Mouse (Mus musculus): ENCODE data around the gene Olfr352. TPM values are rescaled to one million over a fixed set of nuclear protein-coding genes. Genes with fewer than 3 reads are reported as not detected.

The Olfr352 gene
- not detected for polyA plus RNA-seq (2014; fragmentation: Illumina TruSeq; extraction: RNeasy Lipid Tissue Mini Kit (QIAGEN cat#74804); ENCODE audit: low read depth, low replicate concordance)

DNA sequence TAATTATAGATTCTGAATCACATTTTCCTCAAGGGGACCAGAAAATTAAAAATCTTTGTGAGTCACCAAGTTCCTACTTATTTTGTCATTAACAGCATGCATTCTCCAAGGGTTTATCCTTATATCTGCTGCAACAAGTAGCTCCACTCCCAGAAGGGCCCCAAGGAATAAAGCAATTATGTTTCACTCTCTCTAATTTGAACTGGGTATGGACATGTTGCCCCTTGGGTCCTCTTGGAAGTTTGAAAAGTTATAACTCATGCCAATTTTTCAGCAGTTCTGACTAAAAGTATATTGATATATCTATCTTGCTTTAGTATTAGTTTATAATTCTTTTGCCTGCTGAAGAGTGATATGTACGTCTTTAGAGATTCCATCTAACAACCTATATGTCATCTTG, at the start of gene Olfr352:
Olfr352 (plus strand) TSS at position 301 of the 400 bp plus-strand sequence.

DNA sequence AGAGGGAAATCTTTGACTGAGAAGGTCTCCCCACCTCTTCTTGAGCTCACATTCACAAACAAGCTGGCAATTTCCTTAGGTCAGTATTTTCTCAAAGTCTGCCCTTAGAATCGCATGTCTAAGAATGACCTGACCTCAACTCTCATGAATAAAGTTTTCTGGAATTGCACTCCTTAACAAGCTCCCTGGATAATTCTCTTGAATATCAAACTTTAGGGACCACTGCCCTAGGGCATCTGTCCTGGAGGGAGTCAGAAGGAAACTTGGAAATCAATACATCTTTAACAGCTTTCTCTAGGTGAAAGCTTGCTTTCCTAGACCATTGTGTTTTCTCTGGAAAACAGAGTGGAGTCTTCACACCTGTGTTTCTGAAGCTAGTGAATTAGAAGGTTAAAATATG, 22.2 kb upstream of the Olfr352 start, which contains the start of gene Olfr350:
Olfr350 (plus strand) TSS at position 301 of the 400 bp plus-strand sequence.

DNA sequence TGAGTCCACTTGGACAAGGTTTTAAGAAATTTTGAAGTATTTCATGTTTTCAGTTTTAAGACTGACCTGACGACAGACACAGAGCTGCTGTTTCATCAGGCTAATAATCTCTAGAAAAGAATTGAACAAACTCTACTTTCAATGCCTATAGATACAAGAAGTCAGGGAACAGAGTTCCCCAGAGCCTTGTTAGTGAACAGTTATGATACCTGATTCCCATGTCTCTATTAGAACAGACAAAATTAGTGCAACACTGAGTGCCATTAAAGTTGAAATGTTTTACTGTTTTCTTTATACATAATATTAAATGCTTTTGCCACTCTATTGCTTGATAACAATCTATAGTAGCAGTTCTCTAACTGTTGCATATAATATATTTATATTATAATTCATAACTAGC, 5.7 kb upstream of the Olfr352 start, which contains the start of gene Olfr351:
Olfr351 (minus strand) TSS at position 101 of the 400 bp plus-strand sequence.

DNA sequence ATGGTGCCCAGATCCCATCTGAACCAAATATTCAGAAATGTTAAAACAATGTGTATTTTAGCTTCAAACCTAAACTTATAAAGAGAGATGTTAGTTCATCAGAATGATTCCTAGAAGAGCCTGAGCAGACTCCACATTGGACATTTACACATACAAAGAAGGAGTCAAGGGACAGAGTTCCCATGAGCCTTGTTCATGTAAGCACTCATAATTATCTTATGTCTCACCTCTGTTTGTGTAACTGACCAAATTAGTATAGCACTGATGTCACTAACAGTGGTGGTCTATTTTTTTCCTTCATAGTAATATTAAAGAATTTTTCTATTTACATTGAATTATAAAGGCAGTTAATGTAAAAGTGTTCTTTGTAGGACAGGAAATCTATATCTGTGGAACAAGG, 24.6 kb downstream of the Olfr352 start, which contains the start of gene Olfr353:
Olfr353 (minus strand) TSS at position 101 of the 400 bp plus-strand sequence.

DNA sequence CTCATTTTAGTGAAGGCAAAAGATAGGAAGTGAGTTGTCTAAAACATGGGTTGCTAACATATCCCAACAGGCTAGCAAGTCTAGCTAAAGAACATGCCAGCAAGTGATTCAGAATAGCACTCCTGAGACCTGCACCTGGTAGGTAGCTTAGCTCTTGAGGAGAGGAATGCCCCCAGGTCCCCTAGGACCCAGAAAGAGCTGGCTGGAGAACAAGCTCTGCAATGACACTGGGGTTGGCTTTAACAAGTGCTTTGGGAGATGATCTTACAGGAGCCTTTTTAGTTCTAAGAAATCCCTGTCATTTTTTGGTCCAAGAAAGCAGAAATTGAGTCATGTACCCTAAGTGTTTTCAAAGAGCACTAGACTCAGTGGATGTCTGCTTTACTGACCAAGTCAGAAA, 37.1 kb downstream of the Olfr352 start, which contains the start of gene Olfr354:
Olfr354 (plus strand) TSS at position 301 of the 400 bp plus-strand sequence.

Other genes starting within 250 kb of the Olfr352 start
- not detected for gene Olfr345, start 228.4 kb upstream of the Olfr352 start, polyA plus RNA-seq (2014; fragmentation: Illumina TruSeq; extraction: RNeasy Lipid Tissue Mini Kit (QIAGEN cat#74804); ENCODE audit: low read depth, low replicate concordance)
- gene Olfr346, start 182.7 kb upstream of the Olfr352 start, polyA plus RNA-seq (2014; fragmentation: Illumina TruSeq; extraction: RNeasy Lipid Tissue Mini Kit (QIAGEN cat#74804); ENCODE audit: low read depth, low replicate concordance), result not detected
- not detected for gene Olfr347, start 136.6 kb upstream of the Olfr352 start, polyA plus RNA-seq (2014; fragmentation: Illumina TruSeq; extraction: RNeasy Lipid Tissue Mini Kit (QIAGEN cat#74804); ENCODE audit: low read depth, low replicate concordance)
- gene Olfr348, start 84.2 kb upstream of the Olfr352 start, polyA plus RNA-seq (2014; fragmentation: Illumina TruSeq; extraction: RNeasy Lipid Tissue Mini Kit (QIAGEN cat#74804); ENCODE audit: low read depth, low replicate concordance), result not detected
- gene Olfr50, start 77.9 kb upstream of the Olfr352 start, polyA plus RNA-seq (2014; fragmentation: Illumina TruSeq; extraction: RNeasy Lipid Tissue Mini Kit (QIAGEN cat#74804); ENCODE audit: low read depth, low replicate concordance), result not detected
- not detected for gene Olfr3, start 51.4 kb upstream of the Olfr352 start, polyA plus RNA-seq (2014; fragmentation: Illumina TruSeq; extraction: RNeasy Lipid Tissue Mini Kit (QIAGEN cat#74804); ENCODE audit: low read depth, low replicate concordance)
- gene Olfr350, start 22.1 kb upstream of the Olfr352 start, polyA plus RNA-seq (2014; fragmentation: Illumina TruSeq; extraction: RNeasy Lipid Tissue Mini Kit (QIAGEN cat#74804); ENCODE audit: low read depth, low replicate concordance), result not detected
- not detected for gene Olfr351, start 5.8 kb upstream of the Olfr352 start, polyA plus RNA-seq (2014; fragmentation: Illumina TruSeq; extraction: RNeasy Lipid Tissue Mini Kit (QIAGEN cat#74804); ENCODE audit: low read depth, low replicate concordance)
- not detected for gene Olfr353, start 24.5 kb downstream of the Olfr352 start, polyA plus RNA-seq (2014; fragmentation: Illumina TruSeq; extraction: RNeasy Lipid Tissue Mini Kit (QIAGEN cat#74804); ENCODE audit: low read depth, low replicate concordance)
- not detected for gene Olfr354, start 37.2 kb downstream of the Olfr352 start, polyA plus RNA-seq (2014; fragmentation: Illumina TruSeq; extraction: RNeasy Lipid Tissue Mini Kit (QIAGEN cat#74804); ENCODE audit: low read depth, low replicate concordance)
- not detected for gene Olfr355, start 60.4 kb downstream of the Olfr352 start, polyA plus RNA-seq (2014; fragmentation: Illumina TruSeq; extraction: RNeasy Lipid Tissue Mini Kit (QIAGEN cat#74804); ENCODE audit: low read depth, low replicate concordance)
- gene Olfr356, start 68.7 kb downstream of the Olfr352 start, polyA plus RNA-seq (2014; fragmentation: Illumina TruSeq; extraction: RNeasy Lipid Tissue Mini Kit (QIAGEN cat#74804); ENCODE audit: low read depth, low replicate concordance), result not detected
- not detected for gene Olfr357, start 125.4 kb downstream of the Olfr352 start, polyA plus RNA-seq (2014; fragmentation: Illumina TruSeq; extraction: RNeasy Lipid Tissue Mini Kit (QIAGEN cat#74804); ENCODE audit: low read depth, low replicate concordance)
- gene Olfr358, start 140.9 kb downstream of the Olfr352 start, polyA plus RNA-seq (2014; fragmentation: Illumina TruSeq; extraction: RNeasy Lipid Tissue Mini Kit (QIAGEN cat#74804); ENCODE audit: low read depth, low replicate concordance), result not detected
- gene Olfr360, start 197.3 kb downstream of the Olfr352 start, polyA plus RNA-seq (2014; fragmentation: Illumina TruSeq; extraction: RNeasy Lipid Tissue Mini Kit (QIAGEN cat#74804); ENCODE audit: low read depth, low replicate concordance), result not detected
- gene Olfr361, start 220.8 kb downstream of the Olfr352 start, polyA plus RNA-seq (2014; fragmentation: Illumina TruSeq; extraction: RNeasy Lipid Tissue Mini Kit (QIAGEN cat#74804); ENCODE audit: low read depth, low replicate concordance), result not detected
- not detected for gene Olfr362, start 249.4 kb downstream of the Olfr352 start, polyA plus RNA-seq (2014; fragmentation: Illumina TruSeq; extraction: RNeasy Lipid Tissue Mini Kit (QIAGEN cat#74804); ENCODE audit: low read depth, low replicate concordance)